Mouse (Mus musculus) spleen, adult 2 months (tissue): ENCODE results near the gene Ube4b.

Experiments
- CTCF ChIP-seq: fragments of 200-500 bp; IDR thresholded peaks from 2 replicates; pipeline ENCODE4 v1.5.1; 2011; ENCODE audit warnings: mild to moderate bottlenecking, inconsistent platforms; ENCODE audit not compliant: insufficient read depth, insufficient read length, insufficient replicate concordance; ENCODE audit errors: extremely low read depth
- POLR2A ChIP-seq: fragments of 200-500 bp; IDR thresholded peaks from 2 replicates; pipeline ENCODE4 v1.6.1; 2011; ENCODE audit warnings: low read depth, low read length, inconsistent platforms

DNA sequence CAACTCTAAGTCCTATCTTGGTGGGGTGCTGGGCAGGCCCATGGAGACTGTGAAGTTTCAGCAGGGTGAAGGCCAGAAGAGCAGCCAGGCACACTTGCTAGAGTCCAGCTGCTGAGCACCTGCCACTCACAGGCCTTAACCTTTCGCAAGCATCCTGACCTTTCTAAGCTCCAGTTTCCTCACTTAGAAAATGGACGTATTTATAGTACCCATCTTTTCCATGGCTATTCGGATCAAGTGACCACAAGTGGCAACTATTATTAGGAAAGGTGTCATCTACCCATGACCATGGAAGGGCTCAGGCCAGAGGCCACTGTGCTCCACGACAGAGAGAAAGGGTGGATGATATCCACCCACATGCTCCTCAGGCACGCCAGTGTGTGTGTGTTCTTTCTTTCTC lies 80.7 kb downstream of the Ube4b start:
- no peak for TF ChIP-seq CTCF
- no peak for TF ChIP-seq POLR2A
